Mouse (Mus musculus) neural tube, embryonic 15.5 days (tissue): ENCODE measurements at regions not wholly inside any gene's neighbourhood (a gene's known extent, or its start where the extent isn't known, plus 50 kb on each side); places are given as distances from the start of the nearest gene placed in this dataset.

ENCODE experiments used
- ATAC-seq: fragments of 200-750 bp; cut with Nextera tagmentation; 2 replicates; pipeline ENCODE4 v1.8.0; 2017; ENCODE audit warnings: mild to moderate bottlenecking, moderate TSS enrichment, moderate library complexity; ENCODE audit not compliant: low FRiP score
- H3K27ac ChIP-seq: fragments of 300-500 bp; sonication (generic); replicated peaks from 2 replicates; pipeline ENCODE4 v1.5.1; 2015; ENCODE audit warnings: mild to moderate bottlenecking, inconsistent platforms
- H3K27me3 ChIP-seq: fragments of 300-500 bp; sonication (generic); replicated peaks from 2 replicates; pipeline ENCODE4 v1.6.1; 2015; ENCODE audit warnings: inconsistent platforms
- H3K36me3 ChIP-seq: fragments of 300-500 bp; sonication (generic); 2 replicates; pipeline ENCODE4 v1.6.1; 2015; ENCODE audit warnings: inconsistent platforms
- H3K4me1 ChIP-seq: fragments of 300-500 bp; sonication (generic); 2 replicates; pipeline ENCODE4 v1.6.1; 2015; ENCODE audit warnings: inconsistent platforms
- H3K4me2 ChIP-seq: fragments of 300-500 bp; sonication (generic); 2 replicates; pipeline ENCODE4 v1.6.1; 2015; ENCODE audit warnings: inconsistent platforms, mild to moderate bottlenecking, moderate library complexity
- H3K4me3 ChIP-seq: fragments of 300-500 bp; sonication (generic); replicated peaks from 2 replicates; pipeline ENCODE4 v1.5.1; 2015; ENCODE audit warnings: mild to moderate bottlenecking, inconsistent platforms
- H3K9ac ChIP-seq: fragments of 300-500 bp; sonication (generic); replicated peaks from 2 replicates; pipeline ENCODE4 v1.6.1; 2015; ENCODE audit warnings: mild to moderate bottlenecking, inconsistent platforms
- H3K9me3 ChIP-seq: fragments of 300-500 bp; sonication (generic); replicated peaks from 2 replicates; pipeline ENCODE4 v1.6.1; 2016; ENCODE audit warnings: inconsistent platforms
- WGBS: fragments of 180-500 bp; shearing (Covaris S2); methylation state at CpG from one replicate; pipeline ENCODE4 v1.1.7; 2015; ENCODE audit warnings: mixed read lengths; 5-methylcytosine and 5-hydroxymethylcytosine counted together

DNA sequence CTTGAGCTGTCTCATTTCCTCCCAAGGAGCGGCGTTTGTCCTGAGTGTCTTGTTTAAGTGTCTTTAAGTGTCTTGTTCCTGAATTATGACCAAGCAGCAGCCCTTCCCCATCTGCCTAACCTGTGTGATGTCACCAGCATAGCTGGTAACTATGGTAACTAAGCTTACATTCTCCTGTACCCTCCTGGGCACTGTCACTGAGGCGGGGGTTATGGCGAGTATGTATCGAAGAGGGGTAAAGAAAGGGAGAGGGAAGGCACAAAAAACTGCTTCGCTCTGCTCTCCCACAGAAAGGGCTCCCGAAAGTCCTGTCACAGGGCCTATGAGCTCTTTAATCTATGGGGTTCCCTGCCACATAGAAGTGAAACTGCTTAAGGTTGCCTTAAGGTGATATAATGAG lies 89.6 kb downstream of the Ppp4r2 start:
- 56% methylated on average over 7 of the region's 7 CpGs for WGBS
- H3K4me1 ChIP-seq, result no peaks in the 10 kb centered on the region
- no peaks in the 10 kb centered on the region for H3K9me3 ChIP-seq
- no peak overlapping the region for H3K4me2 ChIP-seq
- H3K4me3 ChIP-seq, result no peak overlapping the region
- no peak overlapping the region for H3K27ac ChIP-seq
- no peaks in the 10 kb centered on the region for H3K27me3 ChIP-seq
- ATAC-seq, result no peak
- no peaks in the 10 kb centered on the region for H3K36me3 ChIP-seq
- H3K9ac ChIP-seq, result no peak overlapping the region

DNA sequence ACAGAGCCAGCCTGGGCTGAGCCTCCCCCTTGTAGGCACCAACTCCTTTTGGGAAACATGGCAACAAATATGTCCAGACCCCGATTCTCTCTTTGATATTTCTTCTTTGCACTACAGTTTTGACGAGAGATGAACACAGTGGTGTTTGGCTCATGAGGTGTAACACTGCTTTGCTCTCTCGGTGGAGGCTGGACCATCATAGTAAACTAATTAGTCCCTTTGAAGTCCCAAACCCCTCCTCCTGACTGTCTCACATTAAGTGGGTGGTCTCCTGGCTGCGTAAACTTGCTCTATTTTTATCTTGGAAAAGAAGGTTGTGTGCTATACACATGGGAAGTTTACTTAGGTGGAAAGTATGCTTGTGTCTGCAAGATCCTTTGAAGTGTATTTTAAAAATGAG lies 90.3 kb downstream of the Ppp4r2 start:
- Histone ChIP-seq H3K4me2 (no peak overlapping the region), H3K36me3 (no peaks in the 10 kb centered on the region), H3K4me1 (no peaks in the 10 kb centered on the region), H3K27me3 (no peaks in the 10 kb centered on the region), H3K27ac (no peak overlapping the region), H3K4me3 (no peak overlapping the region), H3K9ac (no peak overlapping the region), H3K9me3 (no peaks in the 10 kb centered on the region)
- WGBS, result 45% methylated on average over 4 of the region's 4 CpGs
- no peak for ATAC-seq

DNA sequence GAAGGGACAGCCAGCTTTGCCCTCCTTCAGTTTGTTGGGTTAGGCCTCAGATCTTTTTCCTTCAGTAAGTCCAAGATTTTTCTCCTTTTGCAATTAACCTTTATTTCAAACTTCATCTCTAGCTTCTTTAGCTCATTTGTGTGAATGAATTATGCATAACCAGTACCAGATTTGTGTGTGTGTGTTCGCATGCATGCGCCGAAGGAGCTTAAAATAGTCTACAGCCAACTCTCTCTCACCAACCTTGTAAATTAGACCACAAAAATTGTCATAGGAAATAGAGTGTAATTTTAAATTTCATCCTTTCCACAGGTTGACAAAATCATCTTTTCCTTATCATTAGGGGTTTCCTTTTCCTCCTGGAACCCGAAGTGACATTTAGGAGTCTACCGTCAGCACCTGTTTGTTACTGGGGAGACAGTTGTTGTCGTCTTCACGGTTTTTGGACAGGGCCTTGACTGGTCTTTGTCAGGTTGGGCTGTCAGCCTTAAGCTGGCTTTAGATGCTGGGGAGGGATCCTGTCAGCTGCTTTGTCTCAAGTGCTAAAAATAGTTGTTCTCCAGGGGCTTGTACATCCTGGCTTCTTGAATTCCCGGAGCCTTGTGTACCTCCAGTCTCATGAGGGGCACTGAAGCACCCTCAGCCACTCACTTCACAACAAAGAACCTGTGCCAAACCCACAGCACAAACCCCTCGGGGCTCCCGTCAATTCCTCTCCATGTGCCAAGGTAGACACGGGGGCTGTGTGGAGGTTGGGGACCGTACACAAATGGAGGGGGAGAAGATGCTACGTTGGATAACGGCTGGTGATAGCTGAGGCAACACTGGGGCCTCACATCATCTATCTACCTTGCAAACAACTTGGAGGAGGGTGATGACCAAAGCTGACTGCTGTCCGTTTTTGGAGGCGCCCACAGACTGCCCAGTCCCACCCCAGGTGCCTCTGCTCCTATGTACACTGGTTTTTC lies 95.7 kb downstream of the Ppp4r2 start:
- ATAC-seq, result no peak
- 73% methylated on average over 16 of the region's 16 CpGs for WGBS
- Histone ChIP-seq H3K9ac (no peak overlapping the region), H3K27me3 (no peaks in the 10 kb centered on the region), H3K27ac (0 out of 2 replicates have a peak overlapping the region, but pooled peaks have one; percentile 18), H3K9me3 (no peaks in the 10 kb centered on the region), H3K36me3 (no peaks in the 10 kb centered on the region), H3K4me3 (no peak overlapping the region), H3K4me2 (no peak overlapping the region), H3K4me1 (peaks cover 11% of the 10 kb centered on the region; the same call in 1 of the 2 replicates)

DNA sequence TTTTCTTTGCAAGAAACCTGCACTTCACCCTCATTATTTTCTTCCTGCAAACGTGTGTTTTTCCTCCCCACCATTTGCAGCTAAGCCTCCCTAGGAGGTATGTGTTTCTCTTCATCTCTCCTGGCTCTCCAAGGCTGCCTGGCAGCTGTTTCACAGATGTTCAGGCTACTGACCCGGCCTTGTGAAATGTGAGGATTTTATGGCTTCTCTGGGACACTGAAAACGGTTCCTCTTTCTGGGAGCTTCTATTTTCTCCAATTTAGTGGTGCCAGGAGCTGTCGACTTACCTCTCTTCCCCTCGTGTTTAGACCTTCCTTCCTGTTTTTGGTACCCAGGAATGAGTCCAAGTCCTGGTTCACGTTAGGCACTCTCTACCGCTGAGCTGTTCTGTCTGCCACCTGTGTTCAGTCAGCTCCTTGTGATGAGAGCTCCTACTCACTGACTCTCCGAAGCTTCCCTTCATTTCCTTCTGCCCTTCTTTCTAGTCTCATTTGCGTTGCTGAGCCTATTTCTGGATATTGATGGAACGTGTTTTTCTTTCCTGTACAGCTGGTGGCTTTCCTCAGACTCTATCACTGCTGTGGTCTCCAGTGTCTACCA lies 96.4 kb downstream of the Ppp4r2 start:
- 41% methylated on average over 10 of the region's 10 CpGs for WGBS
- H3K36me3 ChIP-seq, result no peaks in the 10 kb centered on the region
- no peak for ATAC-seq
- no peaks in the 10 kb centered on the region for H3K9me3 ChIP-seq
- H3K27me3 ChIP-seq, result no peaks in the 10 kb centered on the region
- no peak overlapping the region for H3K4me2 ChIP-seq
- H3K9ac ChIP-seq, result no peak overlapping the region
- H3K4me3 ChIP-seq, result no peak overlapping the region
- 0 out of 2 replicates have a peak overlapping the region, but pooled peaks have one; percentile 18 for H3K27ac ChIP-seq
- H3K4me1 ChIP-seq, result peaks cover 11% of the 10 kb centered on the region; the same call in 1 of the 2 replicates

DNA sequence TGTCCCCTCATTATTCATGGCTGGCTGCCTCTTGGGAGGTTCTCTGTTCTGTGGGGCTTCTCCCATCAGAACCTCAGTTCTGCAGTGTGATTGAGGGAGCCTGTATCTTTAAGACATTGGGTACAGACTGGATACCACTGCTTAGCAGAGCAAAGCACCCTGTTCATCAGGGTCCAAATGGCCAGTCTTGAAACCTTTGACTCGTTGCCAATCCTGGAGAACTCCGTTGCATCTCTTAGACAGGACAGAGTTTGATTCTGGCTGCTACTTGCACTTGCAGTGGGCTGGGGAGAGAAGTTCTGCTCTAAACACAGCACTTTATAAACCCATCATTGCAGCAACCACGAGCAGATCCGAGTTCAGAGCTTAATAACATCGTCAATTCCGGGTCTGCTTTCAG lies 97.3 kb downstream of the Ppp4r2 start:
- peaks cover 11% of the 10 kb centered on the region; the same call in 1 of the 2 replicates for H3K4me1 ChIP-seq
- no peaks in the 10 kb centered on the region for H3K9me3 ChIP-seq
- no peak for ATAC-seq
- WGBS, result 85% methylated on average over 6 of the region's 6 CpGs
- H3K4me3 ChIP-seq, result no peak overlapping the region
- H3K4me2 ChIP-seq, result no peak overlapping the region
- H3K9ac ChIP-seq, result no peak overlapping the region
- H3K36me3 ChIP-seq, result no peaks in the 10 kb centered on the region
- H3K27ac ChIP-seq, result no peak overlapping the region
- H3K27me3 ChIP-seq, result no peaks in the 10 kb centered on the region

DNA sequence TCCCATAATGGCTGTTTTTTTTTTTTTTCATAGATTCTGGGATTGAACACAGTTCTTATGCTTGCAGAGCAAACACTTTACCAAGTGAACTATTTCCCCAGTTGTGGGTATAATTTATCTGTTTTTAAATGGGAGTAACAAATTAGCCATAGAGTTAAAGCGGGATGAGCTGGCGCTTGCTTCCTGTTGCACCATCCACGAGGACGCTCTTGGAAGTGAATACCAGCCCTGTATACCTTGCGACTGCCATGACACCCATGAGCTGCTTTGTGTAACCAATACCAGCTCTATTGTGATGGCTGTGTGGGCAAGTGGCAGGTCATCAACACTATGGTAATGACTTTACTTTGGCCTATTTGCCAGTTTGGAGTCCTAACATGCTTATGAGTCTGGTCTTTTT lies 101.0 kb downstream of the Ppp4r2 start:
- no peaks in the 10 kb centered on the region for H3K9me3 ChIP-seq
- ATAC-seq, result no peak
- H3K9ac ChIP-seq, result no peak overlapping the region
- peaks cover 18% of the 10 kb centered on the region for H3K4me1 ChIP-seq
- H3K4me2 ChIP-seq, result no peak overlapping the region
- no peaks in the 10 kb centered on the region for H3K36me3 ChIP-seq
- H3K27me3 ChIP-seq, result no peaks in the 10 kb centered on the region
- 91% methylated on average over 5 of the region's 5 CpGs for WGBS
- no peak overlapping the region for H3K4me3 ChIP-seq
- H3K27ac ChIP-seq, result no peak overlapping the region

DNA sequence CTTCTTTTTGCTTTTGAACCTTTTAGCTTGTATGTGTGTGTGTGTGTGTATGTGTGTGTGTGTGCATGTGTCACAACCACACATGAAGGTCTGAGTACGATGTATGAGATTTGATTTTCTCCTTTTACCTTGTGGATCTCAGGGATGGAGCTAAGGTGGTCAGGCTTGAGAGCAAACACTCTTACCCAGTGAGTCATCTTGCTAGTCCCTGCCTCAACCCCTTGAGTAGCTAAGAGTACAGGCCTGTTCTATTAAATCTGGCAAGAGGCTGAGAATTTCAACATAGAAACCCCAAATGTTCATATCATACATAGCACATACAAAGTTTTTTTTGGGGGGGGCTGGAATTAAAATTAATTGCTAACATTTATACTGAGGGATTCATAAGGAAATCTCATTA lies 104.4 kb downstream of the Ppp4r2 start:
- 100% methylated on average over 1 of the region's 1 CpGs for WGBS
- Histone ChIP-seq H3K27ac (no peak overlapping the region), H3K9me3 (no peaks in the 10 kb centered on the region), H3K4me3 (no peak overlapping the region), H3K36me3 (no peaks in the 10 kb centered on the region), H3K27me3 (no peaks in the 10 kb centered on the region), H3K9ac (no peak overlapping the region), H3K4me1 (peaks cover 11% of the 10 kb centered on the region; the same call in 1 of the 2 replicates), H3K4me2 (no peak overlapping the region)
- ATAC-seq, result no peak

DNA sequence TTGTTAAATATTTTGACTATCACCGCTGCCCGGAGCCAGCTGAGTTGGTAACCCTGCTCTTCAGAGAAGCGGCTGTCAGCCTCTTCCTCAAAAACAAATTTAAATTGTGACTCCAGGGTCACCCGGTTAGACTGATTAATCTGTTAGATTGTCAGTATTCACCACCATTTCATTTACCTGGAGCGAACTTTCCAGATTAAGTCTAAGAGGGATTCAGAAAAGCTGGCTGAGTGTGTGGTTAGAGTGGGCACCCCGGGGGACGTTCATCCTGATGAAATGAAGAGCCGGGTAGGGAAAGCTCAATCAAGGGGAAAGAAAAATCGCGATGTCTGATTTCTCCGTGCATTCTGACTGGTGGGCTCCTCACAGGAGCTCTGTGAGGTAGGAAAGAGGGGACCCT lies 105.0 kb downstream of the Ppp4r2 start:
- H3K4me1 ChIP-seq, result peaks cover 11% of the 10 kb centered on the region; the same call in 1 of the 2 replicates
- no peak overlapping the region for H3K9ac ChIP-seq
- 63% methylated on average over 11 of the region's 11 CpGs for WGBS
- ATAC-seq, result no peak
- H3K27me3 ChIP-seq, result no peaks in the 10 kb centered on the region
- no peaks in the 10 kb centered on the region for H3K36me3 ChIP-seq
- H3K27ac ChIP-seq, result no peak overlapping the region
- no peak overlapping the region for H3K4me2 ChIP-seq
- H3K4me3 ChIP-seq, result no peak overlapping the region
- no peaks in the 10 kb centered on the region for H3K9me3 ChIP-seq

DNA sequence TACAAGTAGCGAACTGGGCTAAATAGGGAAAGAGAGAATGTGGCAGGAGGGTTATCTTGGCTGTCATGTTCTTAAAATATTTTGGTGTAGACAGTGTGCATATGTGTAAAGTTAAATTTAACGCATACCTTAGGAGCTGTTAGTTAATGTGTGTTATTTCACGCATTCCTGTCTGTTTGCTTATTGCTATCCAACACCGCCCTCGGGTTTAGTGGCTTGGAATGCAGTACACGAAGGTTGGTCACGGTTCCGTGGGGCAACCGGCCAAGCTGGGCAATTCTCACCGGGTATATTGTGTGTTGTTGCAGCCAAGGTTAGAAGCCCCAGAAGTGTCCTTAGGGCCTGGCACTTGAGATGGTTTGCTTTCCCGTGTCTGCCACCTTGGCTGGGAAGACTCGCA lies 105.6 kb downstream of the Ppp4r2 start:
- H3K36me3 ChIP-seq, result no peaks in the 10 kb centered on the region
- no peak overlapping the region for H3K4me3 ChIP-seq
- no peak overlapping the region for H3K27ac ChIP-seq
- no peak overlapping the region for H3K4me2 ChIP-seq
- H3K9ac ChIP-seq, result no peak overlapping the region
- no peaks in the 10 kb centered on the region for H3K27me3 ChIP-seq
- H3K9me3 ChIP-seq, result no peaks in the 10 kb centered on the region
- ATAC-seq, result no peak
- peaks cover 11% of the 10 kb centered on the region; the same call in 1 of the 2 replicates for H3K4me1 ChIP-seq
- WGBS, result 70% methylated on average over 12 of the region's 12 CpGs

DNA sequence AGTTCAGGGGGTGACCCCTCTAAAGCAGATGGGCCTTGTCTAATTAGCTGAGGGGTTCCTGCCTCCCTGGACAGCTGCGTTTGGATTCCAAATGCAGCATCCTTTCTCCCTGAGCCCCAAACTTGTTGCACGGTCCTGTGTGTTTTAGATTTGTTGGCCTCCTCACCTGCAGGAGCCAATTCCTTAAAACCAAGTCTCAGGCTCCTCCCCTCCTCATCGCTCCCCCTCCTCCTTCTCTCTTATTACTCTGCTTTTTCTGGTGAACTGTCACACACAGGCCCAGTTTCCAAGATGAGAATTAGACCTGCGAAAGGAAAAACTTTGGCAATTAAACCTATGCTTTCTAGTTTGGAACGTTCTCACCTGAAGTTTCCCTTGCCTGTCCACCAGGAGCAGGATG lies 106.3 kb downstream of the Ppp4r2 start:
- H3K9ac ChIP-seq, result no peak overlapping the region
- ATAC-seq, result no peak
- WGBS, result 82% methylated on average over 5 of the region's 5 CpGs

DNA sequence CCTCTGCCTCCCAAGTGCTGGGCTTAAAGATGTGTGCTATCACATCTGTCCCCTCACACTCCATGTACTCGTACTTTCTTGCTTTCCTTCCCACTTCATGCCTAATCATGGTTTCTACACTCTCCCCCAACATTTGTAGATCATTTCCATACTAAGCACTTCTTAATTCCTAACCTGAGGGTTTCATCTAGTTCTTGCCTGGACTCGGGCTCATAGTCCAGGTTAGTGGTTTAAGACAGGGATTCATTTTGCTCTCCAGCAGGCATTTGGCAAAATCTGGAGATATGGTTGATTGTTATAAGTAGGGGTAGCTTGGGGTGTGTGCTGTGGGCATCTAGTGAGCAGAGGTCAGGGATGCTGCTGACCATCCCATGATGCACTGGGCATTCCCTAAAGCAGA lies 108.3 kb downstream of the Ppp4r2 start:
- WGBS, result 76% methylated on average over 2 of the region's 2 CpGs
- no peaks in the 10 kb centered on the region for H3K27me3 ChIP-seq
- H3K4me2 ChIP-seq, result no peak overlapping the region
- H3K36me3 ChIP-seq, result no peaks in the 10 kb centered on the region
- no peak for ATAC-seq
- no peaks in the 10 kb centered on the region for H3K9me3 ChIP-seq
- H3K9ac ChIP-seq, result no peak overlapping the region
- peaks cover 11% of the 10 kb centered on the region; the same call in 1 of the 2 replicates for H3K4me1 ChIP-seq
- no peak overlapping the region for H3K27ac ChIP-seq
- no peak overlapping the region for H3K4me3 ChIP-seq

More for the DNA sequence above, 106.3 kb downstream of the Ppp4r2 start:
- H3K36me3 ChIP-seq, result no peaks in the 10 kb centered on the region
- H3K4me1 ChIP-seq, result peaks cover 11% of the 10 kb centered on the region; the same call in 1 of the 2 replicates
- no peaks in the 10 kb centered on the region for H3K9me3 ChIP-seq
- no peak overlapping the region for H3K27ac ChIP-seq
- no peak overlapping the region for H3K4me2 ChIP-seq
- H3K27me3 ChIP-seq, result no peaks in the 10 kb centered on the region
- no peak overlapping the region for H3K4me3 ChIP-seq

DNA sequence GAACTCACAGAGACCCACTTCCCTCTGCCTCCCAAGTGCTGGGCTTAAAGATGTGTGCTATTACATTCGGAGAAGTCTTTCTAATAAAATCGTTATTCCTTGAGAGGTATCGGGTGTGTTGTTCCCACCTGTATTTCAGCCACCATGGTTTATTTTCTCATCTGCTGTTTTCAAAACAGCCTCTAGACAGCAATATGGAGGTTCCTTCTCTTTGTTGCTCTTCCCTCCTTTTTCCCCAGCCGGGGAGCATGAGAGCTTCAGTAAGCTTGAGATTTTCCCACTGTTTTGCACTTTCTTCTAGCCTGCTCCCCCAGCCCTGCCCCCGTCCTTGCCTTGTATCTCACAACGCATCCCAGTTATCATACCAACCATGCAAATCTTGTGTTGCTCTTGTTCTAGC lies 109.5 kb downstream of the Ppp4r2 start:
- H3K4me1 ChIP-seq, result peaks cover 11% of the 10 kb centered on the region; the same call in 1 of the 2 replicates
- H3K4me2 ChIP-seq, result no peak overlapping the region
- WGBS, result 65% methylated on average over 6 of the region's 6 CpGs
- no peak overlapping the region for H3K9ac ChIP-seq
- no peak overlapping the region for H3K4me3 ChIP-seq
- no peak for ATAC-seq
- no peaks in the 10 kb centered on the region for H3K27me3 ChIP-seq
- no peaks in the 10 kb centered on the region for H3K9me3 ChIP-seq
- H3K27ac ChIP-seq, result no peak overlapping the region
- no peaks in the 10 kb centered on the region for H3K36me3 ChIP-seq
